Mouse (Mus musculus): ENCODE results near the gene Itgal.

Itgal gene

GRCm38 (mm10) chr7:127296098-127296497 lies at the start of gene Itgal:
TSS of gene Itgal (plus strand) at chr7:127296260.
- TF ChIP-seq GATA4 (IDR thresholded peaks at IDR 0.05; ENCODE audit: insufficient replicate concordance, low read length): no peak

DNA sequence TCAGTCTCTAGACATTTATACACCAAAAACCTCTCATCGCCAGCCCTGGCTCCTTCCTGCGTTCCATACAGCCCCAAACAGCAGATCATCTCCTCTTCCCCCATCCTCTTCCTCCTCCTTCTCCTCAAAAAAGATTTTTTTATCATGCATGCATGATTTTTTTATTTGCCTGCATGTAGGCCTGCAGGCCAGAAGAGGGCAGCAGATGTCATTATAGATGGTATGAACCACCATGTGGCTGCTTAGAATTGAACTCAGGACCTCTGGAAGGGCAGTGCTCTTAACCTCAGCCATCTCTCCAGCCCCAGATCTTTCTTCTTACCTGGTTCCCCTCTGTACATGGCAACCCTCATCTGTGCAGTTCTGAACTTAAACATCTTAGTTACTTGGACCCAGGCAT lies 43.6 kb upstream of the Itgal start:
- no peak for TF ChIP-seq GATA4 (IDR thresholded peaks at IDR 0.05; ENCODE audit: insufficient replicate concordance, low read length)

- no peak for TF ChIP-seq GATA4 (IDR thresholded peaks at IDR 0.05; ENCODE audit: insufficient replicate concordance, low read length)
Observed at GRCm38 (mm10) chr7:127253341-127253740, 42.7 kb upstream of the Itgal start.

DNA sequence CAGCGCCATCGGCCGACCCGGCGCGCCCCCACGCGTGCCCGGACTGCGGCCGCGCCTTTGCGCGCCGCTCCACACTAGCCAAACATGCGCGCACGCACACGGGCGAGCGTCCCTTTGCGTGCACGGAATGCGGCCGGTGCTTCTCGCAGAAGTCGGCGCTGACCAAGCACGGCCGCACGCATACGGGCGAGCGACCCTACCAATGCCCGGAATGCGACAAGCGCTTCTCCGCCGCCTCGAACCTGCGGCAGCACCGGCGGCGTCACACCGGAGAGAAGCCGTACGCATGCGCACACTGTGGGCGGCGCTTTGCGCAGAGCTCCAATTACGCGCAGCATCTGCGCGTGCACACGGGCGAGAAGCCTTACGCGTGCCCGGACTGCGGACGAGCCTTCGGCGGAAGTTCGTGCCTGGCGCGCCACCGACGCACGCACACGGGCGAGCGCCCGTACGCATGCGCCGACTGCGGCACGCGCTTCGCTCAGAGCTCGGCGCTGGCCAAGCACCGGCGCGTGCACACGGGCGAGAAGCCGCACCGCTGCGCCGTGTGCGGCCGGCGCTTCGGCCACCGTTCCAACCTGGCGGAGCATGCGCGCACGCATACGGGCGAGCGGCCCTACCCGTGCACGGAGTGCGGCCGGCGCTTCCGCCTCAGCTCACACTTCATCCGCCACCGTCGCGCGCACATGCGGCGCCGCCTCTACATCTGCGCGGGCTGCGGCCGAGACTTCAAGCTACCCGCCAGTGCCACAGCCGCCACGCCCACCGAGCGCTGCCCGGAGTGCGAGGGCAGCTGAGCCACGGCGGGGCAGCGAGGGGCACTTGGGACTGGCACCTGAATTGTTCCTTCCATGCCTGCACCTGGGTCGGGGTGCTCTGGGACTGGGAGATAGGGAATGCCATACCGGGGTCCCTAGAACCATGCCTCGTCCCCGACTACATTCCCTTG lies 42.0 kb upstream of the Itgal start:
- no peak; the same call in 1 of the 2 replicates for TF ChIP-seq GATA4 (IDR thresholded peaks at IDR 0.05; ENCODE audit: insufficient replicate concordance, low read length)

DNA sequence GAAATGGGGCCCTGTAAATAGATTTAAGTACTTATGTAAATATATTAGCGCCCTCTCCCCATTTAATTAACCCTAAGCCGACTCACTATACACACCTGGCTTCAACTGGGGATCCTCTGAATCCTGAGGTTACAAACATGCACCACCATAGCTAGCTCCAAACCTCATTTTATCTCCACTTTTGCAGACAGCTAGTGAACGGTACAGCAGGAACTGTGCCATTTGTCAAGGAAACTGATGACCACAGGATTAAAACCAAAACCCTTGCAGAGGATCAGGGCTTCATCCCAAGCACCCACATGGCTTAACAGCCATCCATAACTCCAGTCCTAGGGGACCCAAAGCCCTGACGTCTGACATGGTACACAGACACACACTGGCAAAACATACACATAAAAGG lies 41.1 kb upstream of the Itgal start:
- TF ChIP-seq GATA4 (IDR thresholded peaks at IDR 0.05; ENCODE audit: insufficient replicate concordance, low read length): no peak

DNA sequence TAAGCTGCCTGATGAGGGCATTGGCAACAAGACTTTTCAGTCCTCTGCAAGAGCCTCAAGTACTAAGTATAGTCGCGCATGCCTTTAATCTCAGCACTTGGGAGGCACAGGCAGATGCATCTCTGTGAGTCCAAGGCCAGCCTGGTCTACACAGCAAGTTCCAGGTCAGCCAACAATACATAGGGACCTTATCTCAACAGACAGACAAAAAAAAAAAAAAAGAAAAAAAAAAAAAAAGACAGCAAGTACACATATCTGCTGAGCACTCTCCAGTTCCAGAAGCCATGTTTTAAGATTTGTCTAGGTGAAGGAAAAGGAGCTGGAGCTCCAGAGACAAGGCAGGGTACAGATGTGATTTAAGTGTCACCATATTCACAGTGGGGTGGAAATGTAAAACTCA lies 40.1 kb upstream of the Itgal start:
- no peak for TF ChIP-seq GATA4 (IDR thresholded peaks at IDR 0.05; ENCODE audit: insufficient replicate concordance, low read length)

DNA sequence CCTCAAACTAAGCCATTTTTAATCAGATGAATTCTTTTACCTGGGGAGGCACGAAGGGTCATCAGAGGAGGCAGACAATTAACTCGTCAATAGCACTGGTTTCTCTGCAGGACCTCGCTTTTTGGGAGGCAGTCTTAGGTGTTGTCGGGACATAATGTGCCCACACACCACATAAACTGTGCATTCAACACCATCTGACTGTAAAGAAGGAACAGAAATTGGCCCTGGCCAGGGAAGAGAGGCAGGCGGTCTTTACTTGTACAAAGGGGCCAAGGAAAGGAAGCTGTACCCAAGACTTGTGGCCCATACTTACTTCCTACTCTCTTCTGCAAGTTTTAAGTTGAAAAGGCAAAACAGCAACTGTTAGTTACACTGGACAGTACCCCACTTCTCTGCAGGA lies 39.5 kb upstream of the Itgal start:
- no peak for TF ChIP-seq GATA4 (IDR thresholded peaks at IDR 0.05; ENCODE audit: insufficient replicate concordance, low read length)

DNA sequence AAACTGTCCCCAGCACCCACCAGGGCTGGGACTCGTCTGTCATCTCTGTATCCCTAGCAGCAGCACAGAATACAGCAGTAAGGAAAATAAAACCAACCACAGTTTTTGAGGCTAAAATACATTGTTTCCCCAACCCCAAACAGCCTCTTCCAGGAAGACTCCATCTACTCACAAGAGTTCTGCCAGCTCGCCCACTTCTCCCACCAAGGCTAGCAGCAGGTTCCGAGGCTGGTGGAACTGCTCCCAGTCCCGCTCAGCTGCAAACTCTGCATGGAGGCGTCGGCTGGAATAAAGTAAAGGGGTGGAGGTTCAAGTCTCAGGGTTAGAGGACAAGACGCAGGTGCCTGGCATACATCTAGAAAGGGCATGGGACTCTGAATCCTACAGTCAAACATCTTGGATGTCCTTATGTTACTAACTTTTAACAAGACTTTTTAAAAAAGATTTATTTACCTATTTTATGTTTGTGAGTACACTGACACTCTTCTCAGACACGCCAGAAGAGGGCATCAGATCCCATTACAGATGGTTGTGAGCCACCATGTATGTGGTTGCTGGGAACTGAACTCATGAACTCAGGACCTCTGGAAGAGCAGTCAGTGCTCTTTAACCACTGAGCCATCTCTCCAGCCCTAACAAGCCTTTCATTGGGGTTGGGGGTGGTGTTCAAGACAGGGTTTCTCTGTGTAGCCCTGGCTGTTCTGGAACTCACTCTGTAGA lies 36.7 kb upstream of the Itgal start:
- TF ChIP-seq GATA4 (IDR thresholded peaks at IDR 0.05; ENCODE audit: insufficient replicate concordance, low read length): no peak

- TF ChIP-seq GATA4 (IDR thresholded peaks at IDR 0.05; ENCODE audit: insufficient replicate concordance, low read length): no peak
Observed at GRCm38 (mm10) chr7:127260309-127261111, 35.5 kb upstream of the Itgal start, which contains the start of gene Dctpp1. TSS of gene Dctpp1 (minus strand) at chr7:127260709.

- no peak for TF ChIP-seq GATA4 (IDR thresholded peaks at IDR 0.05; ENCODE audit: insufficient replicate concordance, low read length)
Observed at GRCm38 (mm10) chr7:127262218-127262961, 33.7 kb upstream of the Itgal start.

GRCm38 (mm10) chr7:127263526-127263925 lies 32.5 kb upstream of the Itgal start:
- TF ChIP-seq GATA4 (IDR thresholded peaks at IDR 0.05; ENCODE audit: insufficient replicate concordance, low read length): no peak

DNA sequence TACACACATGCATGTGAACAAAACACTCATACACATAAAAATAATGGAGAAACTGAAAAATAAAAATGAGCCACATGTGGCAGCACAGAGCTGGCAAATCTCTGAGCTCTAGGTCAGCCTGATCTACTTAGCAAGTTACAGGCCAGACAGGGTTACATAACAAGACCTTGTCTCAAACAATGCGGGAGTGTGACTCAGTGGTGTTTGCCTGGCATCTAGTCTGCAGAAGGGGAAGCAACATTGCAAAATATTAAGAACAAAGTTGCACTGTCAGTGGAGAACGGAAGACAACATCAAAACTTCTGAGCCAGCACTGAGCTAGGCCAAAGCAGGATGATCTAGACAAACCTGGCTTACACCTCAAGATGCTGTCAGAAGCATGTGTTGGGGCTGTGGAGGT lies 25.8 kb upstream of the Itgal start:
- no peak for TF ChIP-seq GATA4 (IDR thresholded peaks at IDR 0.05; ENCODE audit: insufficient replicate concordance, low read length)

GRCm38 (mm10) chr7:127270666-127271065 lies 25.4 kb upstream of the Itgal start:
- no peak for TF ChIP-seq GATA4 (IDR thresholded peaks at IDR 0.05; ENCODE audit: insufficient replicate concordance, low read length)

DNA sequence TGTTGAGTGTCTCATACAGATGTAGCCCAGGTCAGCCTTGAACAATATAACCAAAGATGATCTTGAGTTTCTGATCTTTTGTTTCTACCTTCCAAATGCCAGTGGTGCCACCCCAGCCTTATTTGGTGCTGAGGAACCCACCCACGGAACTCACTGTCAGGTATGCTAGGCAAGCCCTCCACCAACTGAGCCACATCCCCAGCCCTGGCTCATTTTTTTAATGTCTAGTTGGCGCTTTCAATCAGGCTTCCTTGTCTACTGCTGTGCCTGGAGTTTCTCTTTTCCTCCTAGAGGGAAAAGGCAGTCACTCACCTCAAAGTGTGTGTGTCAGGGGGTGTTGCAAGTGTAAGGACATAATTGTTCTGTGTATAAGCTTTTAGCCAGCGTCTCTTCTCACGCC lies 25.0 kb upstream of the Itgal start:
- TF ChIP-seq GATA4 (IDR thresholded peaks at IDR 0.05; ENCODE audit: insufficient replicate concordance, low read length): no peak

GRCm38 (mm10) chr7:127272566-127272965 lies 23.5 kb upstream of the Itgal start:
- TF ChIP-seq GATA4 (IDR thresholded peaks at IDR 0.05; ENCODE audit: insufficient replicate concordance, low read length): no peak

Measured in liver, adult (tissue).